Mouse (Mus musculus): ENCODE measurements around the gene Slc25a3.

- TF ChIP-seq POLR2A (IDR thresholded peaks at IDR 0.05; ENCODE audit: borderline replicate concordance, extremely low read depth, insufficient read depth, insufficient read length, poor library complexity, severe bottlenecking) (no peak), CTCF (IDR thresholded peaks at IDR 0.05; ENCODE audit: borderline replicate concordance, extremely low read depth, insufficient read depth, insufficient read length) (no peak)
Observed at GRCm38 (mm10) chr10:91139148-91139766, 15.4 kb upstream of the Slc25a3 start.

Measured in brain, embryonic 14.5 days (tissue).